Mouse (Mus musculus): Measurements from ENCODE around the gene D10Wsu102e.

GRCm38 (mm10) chr10:83382528-83382927 lies 22.5 kb downstream of the D10Wsu102e start:
- TF ChIP-seq POLR2A (IDR thresholded peaks at IDR 0.05; ENCODE audit: insufficient read depth, low read depth, low read length) (no peak), EP300 (IDR thresholded peaks at IDR 0.05; ENCODE audit: insufficient read depth, low read depth, low read length) (no peak), CTCF (IDR thresholded peaks at IDR 0.05) (no peak)
